Mouse (Mus musculus) cortical plate, adult 2 months (tissue): Measurements from ENCODE around the gene Stx6.

Source experiments
- CTCF ChIP-seq: fragments of 200-500 bp; IDR thresholded peaks from 2 replicates; pipeline ENCODE4 v1.5.1; 2011; ENCODE audit warnings: mild to moderate bottlenecking, control low read depth, low read length; ENCODE audit not compliant: insufficient read depth; ENCODE audit errors: extremely low read depth
- POLR2A ChIP-seq: fragments of 200-500 bp; IDR thresholded peaks from 2 replicates; pipeline ENCODE4 v1.6.1; 2011; ENCODE audit warnings: mild to moderate bottlenecking, low read length, control low read depth; ENCODE audit not compliant: insufficient read depth; ENCODE audit errors: extremely low read depth

- no peak for TF ChIP-seq CTCF
- no peak for TF ChIP-seq POLR2A
These were observed 94.6 kb downstream of the Stx6 start for GRCm38 (mm10) chr1:155253126-155253525.
